Mouse (Mus musculus) WW6 (cell line): ENCODE measurements around the gene Numa1.
"Not testable (repeated sequence)": the region's sequence is repeated elsewhere in the genome, so short reads cannot be mapped to it uniquely, and the experiment has no call there.

ENCODE experiments used
- DNase-seq: peaks from one replicate; pipeline ENCODE4 v3.0.0-alpha.2; 2013; ENCODE audit warnings: low read depth, low spot score

The Numa1 gene

GRCm38 (mm10) chr7:101933751-101934240 is at the start of gene Numa1, which contains the start of gene Lrrc51:
TSS of gene Numa1 (plus strand) at chr7:101934111.
TSS of gene Lrrc51 (minus strand) at chr7:101933895.
- peak; percentile 96 for DNase-seq

GRCm38 (mm10) chr7:101884160-101884559 is 49.8 kb upstream of the Numa1 start:
- DNase-seq: no peak

GRCm38 (mm10) chr7:101886274-101886673 is 47.6 kb upstream of the Numa1 start:
- no peak for DNase-seq

DNA sequence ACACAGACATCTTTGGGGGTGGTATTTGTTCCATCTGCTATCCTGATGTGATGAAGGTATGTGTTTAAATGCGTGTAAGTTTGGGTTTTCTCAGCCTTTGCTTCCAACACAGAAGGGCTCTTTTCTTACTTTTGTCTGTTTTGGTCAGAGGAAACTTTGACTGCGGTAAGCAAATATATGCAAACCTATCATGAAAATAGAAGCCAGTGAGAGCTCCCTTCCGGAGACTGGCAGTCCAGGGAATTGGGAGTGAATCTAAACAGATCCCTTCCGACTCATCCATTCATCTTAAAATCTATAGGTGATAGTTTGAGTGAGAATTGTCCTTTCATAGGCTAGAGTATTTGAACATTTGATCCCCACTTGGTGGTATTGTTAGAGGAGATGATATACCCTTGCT is 45.5 kb upstream of the Numa1 start:
- no peak for DNase-seq

DNA sequence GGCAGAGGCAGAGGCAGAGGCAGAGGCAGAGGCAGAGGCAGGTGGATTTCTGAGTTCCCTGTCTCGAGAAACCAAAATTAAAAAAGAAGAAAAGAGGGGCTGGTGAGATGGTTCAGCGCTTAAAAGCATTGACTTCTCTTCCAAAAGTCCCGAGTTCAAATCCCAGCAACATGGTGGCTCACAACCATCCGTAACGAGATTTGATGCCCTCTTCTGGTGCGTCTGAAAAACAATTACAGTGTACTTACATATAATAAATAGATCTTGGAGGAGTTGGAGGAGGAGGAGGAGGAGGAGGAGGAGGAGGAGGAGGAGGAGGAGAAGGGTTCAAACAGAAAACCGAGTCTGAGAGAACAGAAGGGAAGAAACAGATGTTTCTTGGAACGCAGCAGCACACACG is 38.2 kb upstream of the Numa1 start:
- DNase-seq: no peak

- DNase-seq: peak; percentile 96
Observed at GRCm38 (mm10) chr7:101896104-101897066, 37.5 kb upstream of the Numa1 start.

DNA sequence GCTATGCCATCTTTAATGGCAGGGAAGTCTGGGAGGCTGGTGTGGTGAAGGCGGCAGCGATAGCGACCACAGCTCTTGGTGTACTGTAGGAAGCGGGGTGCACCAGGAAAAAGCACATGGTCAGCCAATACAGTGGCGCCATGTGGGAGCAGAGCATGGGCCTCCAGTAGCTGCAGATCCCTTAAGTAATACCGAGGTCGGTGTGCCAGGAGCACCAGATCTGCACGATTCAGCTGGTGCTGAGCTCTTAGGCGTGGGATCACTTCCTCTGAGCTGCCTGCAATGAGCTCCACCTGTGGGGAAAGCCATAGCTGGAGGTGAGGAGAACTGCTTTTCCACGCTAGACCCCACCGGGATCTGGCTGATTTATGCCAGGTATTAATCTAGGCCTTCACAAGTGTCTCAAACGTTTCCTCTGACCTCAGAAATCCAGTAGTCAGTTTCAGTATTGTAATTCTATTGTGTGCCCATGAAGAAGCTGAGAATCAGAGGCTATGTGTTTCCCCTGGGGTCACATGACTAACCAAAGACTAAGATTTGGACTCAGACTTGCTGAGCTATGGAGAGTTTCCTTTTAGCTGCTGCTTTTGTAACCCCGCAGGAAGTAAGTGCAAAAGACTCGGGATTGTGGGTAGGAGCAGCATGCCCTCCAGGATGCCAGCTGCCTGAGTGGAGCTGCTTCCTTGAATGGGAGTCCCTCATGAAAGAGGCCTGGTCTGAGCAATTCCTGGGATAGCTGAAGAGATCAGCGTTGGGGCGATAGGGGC is 33.4 kb upstream of the Numa1 start:
- no peak for DNase-seq

DNA sequence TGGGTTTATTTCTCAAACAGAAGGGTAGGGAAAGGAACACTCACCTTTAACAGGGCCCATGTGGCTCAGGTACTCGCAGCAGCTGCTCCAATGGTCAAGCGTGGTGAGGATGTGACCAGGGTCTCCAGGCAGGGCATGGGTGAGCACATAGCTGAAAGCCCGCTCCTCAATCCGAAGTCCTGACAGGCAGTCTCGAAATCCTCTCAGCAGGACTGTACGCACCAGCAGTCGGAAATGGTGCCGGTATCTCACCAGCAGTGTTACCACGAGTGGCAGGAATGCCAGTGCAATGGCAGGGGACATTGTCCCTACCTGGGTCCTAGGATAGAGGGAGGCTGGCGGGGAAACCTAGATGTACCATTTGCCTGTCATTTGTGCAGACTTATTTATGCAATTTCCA is 31.9 kb upstream of the Numa1 start:
- no peak for DNase-seq

DNA sequence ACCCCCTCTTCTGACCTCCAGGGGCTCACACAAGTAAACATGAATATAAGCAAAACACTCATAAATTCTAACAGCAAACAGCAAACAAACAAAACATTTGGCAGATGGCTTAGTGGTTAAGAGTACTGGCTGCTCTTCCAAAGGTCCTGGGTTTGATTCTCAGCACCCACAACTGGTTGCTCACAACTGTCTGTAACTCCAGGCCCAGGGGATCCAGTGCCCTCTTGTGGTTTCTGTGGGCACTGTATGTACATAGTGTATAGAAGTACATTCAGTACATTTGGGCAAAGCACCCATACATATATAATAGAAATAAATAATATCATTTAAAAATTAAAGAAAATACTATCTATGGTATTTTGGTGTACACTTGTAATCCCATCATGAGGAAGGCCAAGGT is 31.1 kb upstream of the Numa1 start:
- DNase-seq: no peak

DNA sequence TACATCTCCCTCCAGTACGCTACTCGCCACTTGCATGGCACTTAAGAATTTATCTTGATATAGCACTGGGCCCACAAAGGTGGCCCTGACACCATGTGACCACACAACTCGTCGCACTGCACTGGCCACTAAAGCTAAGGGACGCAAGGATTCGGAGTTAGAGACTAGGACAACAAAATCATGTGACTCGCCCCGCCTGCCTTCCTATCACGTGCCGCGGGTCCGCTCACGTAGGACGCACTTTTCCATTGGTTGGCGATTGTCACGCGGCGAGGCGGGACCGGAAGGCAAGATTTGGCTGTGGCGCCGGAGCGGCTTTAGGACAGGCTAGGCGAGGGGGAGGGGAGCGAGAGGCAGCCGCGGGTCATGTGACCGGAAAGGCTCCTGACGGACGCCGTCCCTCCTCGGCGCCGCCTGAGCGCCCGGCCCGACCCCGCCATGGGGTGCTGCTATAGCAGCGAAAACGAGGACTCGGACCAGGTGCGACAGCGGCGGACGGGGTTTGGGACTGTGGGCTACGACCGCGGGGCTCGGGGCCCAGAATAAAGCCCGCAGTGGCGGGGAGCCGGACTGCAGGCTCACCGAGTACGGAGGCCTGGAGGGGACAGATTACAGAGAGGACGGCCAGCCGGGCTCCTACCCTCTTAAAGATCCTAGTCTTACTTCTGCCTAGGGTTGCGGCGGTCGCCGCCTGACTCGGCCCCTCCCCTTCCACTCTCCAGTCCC is 28.2 kb upstream of the Numa1 start, which contains the start of gene Lamtor1:
Gene Lamtor1 (plus strand): TSS at position 344 of the 726 bp plus-strand sequence.
- peak; percentile 98 for DNase-seq

- no peak for DNase-seq
Observed at GRCm38 (mm10) chr7:101906287-101906681, 27.6 kb upstream of the Numa1 start, which contains the start of gene Tomt. TSS of gene Tomt (minus strand) at chr7:101906359.

GRCm38 (mm10) chr7:101906696-101907095 is 27.2 kb upstream of the Numa1 start:
- no peak for DNase-seq

DNA sequence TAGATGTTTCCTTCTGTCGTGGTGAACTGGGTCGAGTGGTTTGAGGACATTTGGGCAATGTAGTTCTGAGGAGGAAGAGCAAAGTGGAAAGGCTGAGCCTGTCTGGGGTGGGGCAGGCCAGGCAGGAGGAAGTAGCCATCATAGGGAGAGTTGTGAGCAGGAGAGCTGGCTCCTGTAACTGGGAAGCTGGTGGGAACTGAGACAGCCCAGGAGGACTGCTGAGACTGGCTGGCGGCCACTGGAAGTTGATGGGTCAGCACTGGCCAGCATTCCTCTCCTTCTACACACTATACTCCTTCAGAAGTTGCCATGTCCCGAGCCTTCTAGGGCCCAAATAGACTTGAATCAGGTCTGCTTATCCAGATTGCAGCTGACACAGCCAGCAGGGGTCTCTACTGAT is 25.5 kb upstream of the Numa1 start:
- no peak for DNase-seq

GRCm38 (mm10) chr7:101910138-101910537 is 23.8 kb upstream of the Numa1 start:
- no peak for DNase-seq

DNA sequence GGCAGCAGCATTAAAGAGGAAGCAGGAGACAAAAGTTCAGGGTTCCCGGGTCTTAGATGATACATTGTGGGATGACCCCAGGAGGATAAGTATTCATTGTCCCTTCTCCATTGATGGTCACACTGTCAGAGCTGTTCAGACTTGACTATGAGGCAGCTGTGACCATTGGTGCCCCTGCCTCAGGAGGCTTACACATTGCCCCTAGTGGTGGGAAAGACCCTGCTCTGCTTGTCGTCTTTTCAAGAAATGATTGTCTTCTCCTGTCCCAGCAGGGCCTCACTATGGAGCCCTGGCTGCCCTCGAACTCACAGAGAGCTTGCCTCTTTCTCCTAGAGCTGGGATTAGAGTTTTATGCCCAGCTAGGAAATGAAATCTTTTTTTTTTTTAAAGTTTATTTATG is 21.9 kb upstream of the Numa1 start:
- DNase-seq: no peak

DNA sequence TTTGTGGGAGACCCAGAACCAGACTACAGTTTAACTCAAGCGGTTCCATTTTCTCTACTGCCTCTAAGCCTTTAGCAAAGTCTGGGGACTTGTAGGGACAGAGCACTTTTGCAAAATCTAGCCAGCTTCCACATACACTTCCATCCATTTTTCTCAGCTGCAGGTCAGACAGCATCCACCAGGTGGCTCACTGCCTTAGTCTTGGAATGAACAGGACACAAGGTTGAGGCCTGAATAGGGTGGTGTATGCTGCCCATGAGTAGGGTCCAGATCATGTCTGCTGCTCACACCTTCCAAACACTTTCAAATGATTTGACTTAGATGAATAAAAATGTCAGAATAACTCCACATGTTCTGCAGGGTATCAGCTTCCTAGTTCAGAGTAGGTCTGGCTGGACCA is 15.8 kb upstream of the Numa1 start:
- DNase-seq: no peak

DNA sequence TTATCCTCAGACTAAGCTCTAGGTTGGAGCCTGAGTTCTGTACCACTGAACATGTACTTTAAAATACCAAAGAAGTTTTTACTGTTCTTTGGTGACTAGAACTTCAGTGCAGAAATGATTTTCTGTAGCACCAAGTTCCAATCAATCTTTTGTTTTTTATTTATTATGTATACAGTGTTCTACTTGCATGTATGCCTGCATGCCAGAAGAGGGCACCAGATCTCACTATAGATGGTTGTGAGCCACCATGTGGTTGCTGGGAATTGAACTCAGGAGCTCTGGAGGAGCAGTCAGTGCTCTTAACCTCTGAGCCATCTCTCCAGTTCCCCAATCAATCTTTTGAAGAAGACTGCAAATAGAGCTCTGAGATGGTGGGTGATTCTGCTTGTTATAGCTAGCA is 8.0 kb upstream of the Numa1 start:
- DNase-seq: not testable (repeated sequence)

GRCm38 (mm10) chr7:101928093-101928492 is 5.8 kb upstream of the Numa1 start:
- DNase-seq: no peak

- DNase-seq: no peak
Observed at GRCm38 (mm10) chr7:101932551-101932950, 1.4 kb upstream of the Numa1 start.

- no peak for DNase-seq
Observed at GRCm38 (mm10) chr7:101933300-101933699, 611 bp upstream of the Numa1 start.

- DNase-seq: no peak
Observed at GRCm38 (mm10) chr7:101935957-101936356, 2.0 kb downstream of the Numa1 start.

- no peak for DNase-seq
Observed at GRCm38 (mm10) chr7:101936996-101937395, 3.1 kb downstream of the Numa1 start.
